Mouse (Mus musculus) hindbrain, embryonic 14.5 days (tissue): ENCODE data around the gene Col24a1. TPM values are rescaled to one million over a fixed set of nuclear protein-coding genes. Genes with fewer than 3 reads are reported as not detected.

ENCODE experiments used
- ATAC-seq: fragments of 200-750 bp; cut with Nextera tagmentation; 2 replicates; pipeline ENCODE4 v1.8.0; 2017; ENCODE audit warnings: moderate number of reproducible peaks, mild to moderate bottlenecking, moderate TSS enrichment, moderate library complexity; ENCODE audit not compliant: low FRiP score
- DNase-seq: peaks from one replicate; pipeline ENCODE4 v3.0.0-alpha.2; 2015; ENCODE audit warnings: low spot score
- H3K27ac ChIP-seq: fragments of 300-500 bp; sonication (generic); 2 replicates; pipeline ENCODE4 v1.5.1; 2014; ENCODE audit warnings: mild to moderate bottlenecking, moderate library complexity
- H3K27me3 ChIP-seq: fragments of 300-500 bp; sonication (generic); 2 replicates; pipeline ENCODE4 v1.6.1; 2014; ENCODE audit warnings: mild to moderate bottlenecking, low read length, mixed read lengths; ENCODE audit not compliant: control insufficient read depth, insufficient read depth
- H3K36me3 ChIP-seq: fragments of 300-500 bp; sonication (generic); replicated peaks from 2 replicates; pipeline ENCODE4 v1.6.1; 2014; ENCODE audit not compliant: control insufficient read depth, insufficient read depth
- H3K4me1 ChIP-seq: fragments of 300-500 bp; sonication (generic); replicated peaks from 2 replicates; pipeline ENCODE4 v1.6.1; 2014; ENCODE audit warnings: antibody characterized with exemption, low read length, mixed read lengths; ENCODE audit not compliant: control insufficient read depth, insufficient read depth
- H3K4me2 ChIP-seq: fragments of 300-500 bp; sonication (generic); replicated peaks from 2 replicates; pipeline ENCODE4 v1.6.1; 2014; ENCODE audit warnings: mild to moderate bottlenecking, moderate library complexity
- H3K4me3 ChIP-seq: fragments of 300-500 bp; sonication (generic); replicated peaks from 2 replicates; pipeline ENCODE4 v1.5.1; 2014; ENCODE audit warnings: mild to moderate bottlenecking, low read length
- H3K9ac ChIP-seq: fragments of 300-500 bp; sonication (generic); 2 replicates; pipeline ENCODE4 v1.6.1; 2014
- H3K9me3 ChIP-seq: fragments of 300-500 bp; sonication (generic); 2 replicates; pipeline ENCODE4 v1.6.1; 2016; ENCODE audit warnings: low read length; ENCODE audit not compliant: control insufficient read depth
- WGBS: fragments of 180-500 bp; shearing (Covaris S2); extraction: QIAGEN DNeasy Blood & Tissue Kit; methylation state at CpG from one replicate; pipeline ENCODE4 v1.1.7; 2014; 5-methylcytosine and 5-hydroxymethylcytosine counted together
- polyA plus RNA-seq: library from polyadenylated mRNA; unstranded; fragments of >200 nt; fragmentation: Nextera tagmentation; extraction: Ambion mirVana; gene quantifications from 2 replicates; pipeline ENCODE4 v1.2.1, GENCODE M21; 2014

Col24a1 gene
- polyA plus RNA-seq, 1 experiment from 2014 or later = 1.1 TPM

GRCm38 (mm10) chr3:145583522-145584200, 291.4 kb downstream of the Col24a1 start:
- Histone ChIP-seq H3K9me3 (no peaks in the 10 kb centered on the region), H3K36me3 (peaks cover 53% of the 10 kb centered on the region), H3K9ac (no peak overlapping the region), H3K27me3 (no peaks in the 10 kb centered on the region), H3K4me1 (no peaks in the 10 kb centered on the region), H3K4me3 (no peak overlapping the region), H3K4me2 (no peak overlapping the region), H3K27ac (no peak overlapping the region)
- DNase-seq (peak; percentile 43), ATAC-seq (no peak)
- 79% methylated on average over 3 of the region's 3 CpGs for WGBS

GRCm38 (mm10) chr3:145590562-145590961, 298.3 kb downstream of the Col24a1 start:
- H3K36me3 ChIP-seq = peaks cover 55% of the 10 kb centered on the region
- H3K27ac ChIP-seq = no peak overlapping the region
- ATAC-seq = no peak
- no peaks in the 10 kb centered on the region for H3K27me3 ChIP-seq
- no peak overlapping the region for H3K4me2 ChIP-seq
- no peaks in the 10 kb centered on the region for H3K9me3 ChIP-seq
- no peak overlapping the region for H3K4me3 ChIP-seq
- no peak for DNase-seq
- WGBS = 87% methylated on average over 4 of the region's 4 CpGs
- H3K9ac ChIP-seq = no peak overlapping the region
- H3K4me1 ChIP-seq = no peaks in the 10 kb centered on the region

- WGBS = 91% methylated on average over 6 of the region's 6 CpGs
- Histone ChIP-seq H3K9me3 (no peaks in the 10 kb centered on the region), H3K27me3 (no peaks in the 10 kb centered on the region), H3K4me1 (no peaks in the 10 kb centered on the region), H3K36me3 (peaks cover 48% of the 10 kb centered on the region), H3K4me2 (no peak overlapping the region), H3K4me3 (no peak overlapping the region), H3K9ac (no peak overlapping the region), H3K27ac (no peak overlapping the region)
- ATAC-seq (no peak), DNase-seq (no peak)
Measured at GRCm38 (mm10) chr3:145591841-145592542, 299.7 kb downstream of the Col24a1 start.

GRCm38 (mm10) chr3:145595354-145595753, 303.1 kb downstream of the Col24a1 start:
- H3K4me2 ChIP-seq = no peak overlapping the region
- no peak overlapping the region for H3K27ac ChIP-seq
- DNase-seq (no peak), ATAC-seq (no peak)
- H3K9me3 ChIP-seq = no peaks in the 10 kb centered on the region
- no peaks in the 10 kb centered on the region for H3K27me3 ChIP-seq
- no peaks in the 10 kb centered on the region for H3K4me1 ChIP-seq
- WGBS = 92% methylated on average over 6 of the region's 6 CpGs
- no peak overlapping the region for H3K4me3 ChIP-seq
- H3K36me3 ChIP-seq = peaks cover 67% of the 10 kb centered on the region
- no peak overlapping the region for H3K9ac ChIP-seq

- no peak overlapping the region for H3K27ac ChIP-seq
- no peak for ATAC-seq
- peaks cover 79% of the 10 kb centered on the region for H3K36me3 ChIP-seq
- H3K4me1 ChIP-seq = peaks cover 3% of the 10 kb centered on the region; the same call in 1 of the 2 replicates
- DNase-seq = no peak
- H3K4me3 ChIP-seq = no peak overlapping the region
- no peak overlapping the region for H3K9ac ChIP-seq
- no peaks in the 10 kb centered on the region for H3K27me3 ChIP-seq
- 98% methylated on average over 7 of the region's 7 CpGs for WGBS
- no peak overlapping the region for H3K4me2 ChIP-seq
- no peaks in the 10 kb centered on the region for H3K9me3 ChIP-seq
Measured at GRCm38 (mm10) chr3:145599059-145599458, 306.8 kb downstream of the Col24a1 start.

GRCm38 (mm10) chr3:145600801-145601200, 308.5 kb downstream of the Col24a1 start:
- Histone ChIP-seq H3K4me2 (no peak overlapping the region), H3K27ac (no peak overlapping the region), H3K27me3 (no peaks in the 10 kb centered on the region), H3K9me3 (no peaks in the 10 kb centered on the region), H3K9ac (no peak overlapping the region), H3K4me3 (no peak overlapping the region), H3K4me1 (peaks cover 3% of the 10 kb centered on the region; the same call in 1 of the 2 replicates), H3K36me3 (peaks cover 81% of the 10 kb centered on the region)
- WGBS = 95% methylated on average over 6 of the region's 6 CpGs
- DNase-seq (no peak), ATAC-seq (no peak)

- WGBS = 82% methylated on average over 6 of the region's 6 CpGs
- Histone ChIP-seq H3K27ac (no peak overlapping the region), H3K9ac (no peak overlapping the region), H3K36me3 (peaks cover 79% of the 10 kb centered on the region), H3K27me3 (no peaks in the 10 kb centered on the region), H3K4me2 (no peak overlapping the region), H3K4me1 (peaks cover 3% of the 10 kb centered on the region; the same call in 1 of the 2 replicates), H3K4me3 (no peak overlapping the region), H3K9me3 (no peaks in the 10 kb centered on the region)
- ATAC-seq (no peak), DNase-seq (no peak)
Measured at GRCm38 (mm10) chr3:145601345-145601744, 309.1 kb downstream of the Col24a1 start.

Other genes starting within 250 kb of the Col24a1 start
- gene Clca2, start 193.0 kb upstream of the Col24a1 start, polyA plus RNA-seq = 0.05 and 0.08 TPM in 2 replicates
- 11.4 and 16.1 TPM in 2 replicates for gene Odf2l, start 173.9 kb upstream of the Col24a1 start, polyA plus RNA-seq